Mouse (Mus musculus) forebrain, embryonic 15.5 days (tissue): Measurements from ENCODE around the gene Rapgef4. TPM values are rescaled to one million over a fixed set of nuclear protein-coding genes. Genes with fewer than 3 reads are reported as not detected.

Experiments
- ATAC-seq: fragments of 200-750 bp; cut with Nextera tagmentation; replicated peaks from 2 replicates; pipeline ENCODE4 v1.8.0; 2017; ENCODE audit warnings: mild to moderate bottlenecking, moderate TSS enrichment, moderate library complexity
- H3K27ac ChIP-seq: fragments of 300-500 bp; sonication (generic); replicated peaks from 2 replicates; pipeline ENCODE4 v1.5.1; 2015; ENCODE audit warnings: mild to moderate bottlenecking, inconsistent platforms
- H3K27me3 ChIP-seq: fragments of 300-500 bp; sonication (generic); 2 replicates; pipeline ENCODE4 v1.6.1; 2015; ENCODE audit warnings: inconsistent platforms
- H3K36me3 ChIP-seq: fragments of 300-500 bp; sonication (generic); 2 replicates; pipeline ENCODE4 v1.6.1; 2015; ENCODE audit warnings: mild to moderate bottlenecking, inconsistent platforms
- H3K4me1 ChIP-seq: fragments of 300-500 bp; sonication (generic); 2 replicates; pipeline ENCODE4 v1.6.1; 2015; ENCODE audit warnings: inconsistent platforms
- H3K4me2 ChIP-seq: fragments of 300-500 bp; sonication (generic); replicated peaks from 2 replicates; pipeline ENCODE4 v1.6.1; 2015; ENCODE audit warnings: mild to moderate bottlenecking, inconsistent platforms
- H3K4me3 ChIP-seq: fragments of 300-500 bp; sonication (generic); 2 replicates; pipeline ENCODE4 v1.5.1; 2015; ENCODE audit warnings: mild to moderate bottlenecking, inconsistent platforms
- H3K9ac ChIP-seq: fragments of 300-500 bp; sonication (generic); replicated peaks from 2 replicates; pipeline ENCODE4 v1.6.1; 2015; ENCODE audit warnings: mild to moderate bottlenecking, inconsistent platforms
- H3K9me3 ChIP-seq: fragments of 300-500 bp; sonication (generic); 2 replicates; pipeline ENCODE4 v1.6.1; 2016; ENCODE audit warnings: inconsistent platforms
- WGBS: fragments of 180-500 bp; shearing (Covaris S2); methylation state at CpG from one replicate; pipeline ENCODE4 v1.1.7; 2015; ENCODE audit warnings: mixed read lengths; 5-methylcytosine and 5-hydroxymethylcytosine counted together
- polyA plus RNA-seq: library from polyadenylated mRNA; unstranded; fragments of >200 nt; fragmentation: Nextera tagmentation; extraction: Ambion mirVana; gene quantifications from 2 replicates; pipeline ENCODE4 v1.2.1, GENCODE M21; 2015

Rapgef4 gene
- polyA plus RNA-seq, 1 experiment from 2014 or later: 14.0 TPM

DNA sequence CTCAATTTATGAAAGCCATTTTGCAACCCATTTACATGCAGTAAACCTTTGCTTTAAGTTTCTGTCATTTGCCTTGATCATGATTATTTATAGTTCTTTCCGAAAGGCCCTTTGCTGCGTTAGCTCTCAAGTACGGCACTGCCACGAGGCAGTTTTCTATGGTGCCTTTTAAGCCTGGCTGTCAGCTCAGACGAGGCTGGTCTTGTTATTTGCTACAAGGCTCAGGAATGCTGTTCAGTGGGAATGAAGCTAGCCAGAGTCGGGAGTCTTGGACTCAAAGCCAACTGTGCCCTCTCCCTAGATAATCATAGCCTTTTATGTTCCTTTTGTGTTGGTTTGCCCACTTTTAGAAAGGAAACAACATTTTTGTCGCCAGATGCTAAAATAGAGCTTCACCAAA lies 240.7 kb downstream of the Rapgef4 start:
- no peak for ATAC-seq
- WGBS: 32% methylated on average over 7 of the region's 7 CpGs

DNA sequence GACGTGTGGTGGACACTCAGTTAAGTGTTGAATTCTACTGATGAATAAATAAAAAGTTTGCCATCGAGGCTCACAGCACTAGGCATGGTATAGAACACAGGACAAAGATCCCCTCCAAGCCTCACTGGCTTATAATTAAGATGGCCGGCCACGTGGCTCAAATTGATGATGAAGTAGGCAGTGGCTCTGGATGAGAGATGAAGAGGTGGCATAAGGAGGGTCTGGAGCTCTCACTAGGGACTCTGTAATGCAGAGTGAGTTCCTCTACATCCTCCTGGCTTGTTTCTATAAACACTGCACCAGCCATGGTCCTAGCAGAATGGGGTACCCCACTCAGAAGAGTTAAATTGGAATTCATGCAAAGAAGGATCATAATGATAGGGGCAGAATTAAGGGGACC lies 241.2 kb downstream of the Rapgef4 start:
- WGBS: 82% methylated on average over 4 of the region's 4 CpGs
- H3K4me1 ChIP-seq: 0 out of 2 replicates have a peak, but pooled peaks cover 3% of the 10 kb centered on the region
- H3K27me3 ChIP-seq: no peaks in the 10 kb centered on the region
- no peak overlapping the region for H3K4me3 ChIP-seq
- H3K9me3 ChIP-seq: no peaks in the 10 kb centered on the region
- H3K27ac ChIP-seq: no peak overlapping the region
- no peak for ATAC-seq
- H3K36me3 ChIP-seq: no peaks in the 10 kb centered on the region
- no peak overlapping the region for H3K4me2 ChIP-seq
- no peak overlapping the region for H3K9ac ChIP-seq

More for the DNA sequence above, 240.7 kb downstream of the Rapgef4 start:
- H3K36me3 ChIP-seq: no peaks in the 10 kb centered on the region
- no peaks in the 10 kb centered on the region for H3K27me3 ChIP-seq
- no peaks in the 10 kb centered on the region for H3K9me3 ChIP-seq
- H3K4me2 ChIP-seq: no peak overlapping the region
- no peak overlapping the region for H3K9ac ChIP-seq
- H3K4me3 ChIP-seq: no peak overlapping the region
- no peak overlapping the region for H3K27ac ChIP-seq
- 0 out of 2 replicates have a peak, but pooled peaks cover 3% of the 10 kb centered on the region for H3K4me1 ChIP-seq

DNA sequence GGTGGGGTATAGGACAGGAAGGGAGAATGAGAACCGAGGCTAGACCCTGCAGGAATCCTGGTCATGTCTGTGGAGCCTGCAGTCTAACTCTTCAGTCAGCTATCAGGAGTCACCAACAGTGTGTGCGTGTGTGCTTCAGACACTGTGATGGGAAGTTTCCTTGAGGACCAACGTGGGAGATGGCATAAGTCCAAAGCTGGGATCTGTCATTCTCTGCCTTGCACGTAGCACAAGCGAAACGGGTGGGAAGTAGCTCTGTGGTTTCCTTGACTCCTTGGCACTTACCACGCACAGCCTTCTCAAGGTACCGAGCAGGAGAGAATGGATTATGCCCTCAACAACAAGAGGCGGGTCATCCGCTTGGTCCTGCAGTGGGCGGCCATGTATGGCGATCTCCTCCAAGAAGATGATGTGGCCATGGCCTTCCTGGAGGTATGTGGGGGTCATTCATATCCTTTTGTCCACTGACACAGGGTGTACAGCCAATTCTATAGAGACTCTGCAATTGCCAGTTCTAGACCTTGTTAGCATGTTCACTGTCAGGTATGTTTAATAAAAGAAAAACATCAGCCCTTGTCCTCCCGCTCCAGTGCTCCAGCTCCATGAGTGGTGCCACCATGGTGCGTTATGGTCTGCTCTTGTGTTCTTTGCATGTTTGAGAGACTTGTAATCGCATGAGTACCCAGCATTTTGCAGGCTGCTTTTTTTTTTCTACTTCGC lies 241.9 kb downstream of the Rapgef4 start:
- no peaks in the 10 kb centered on the region for H3K36me3 ChIP-seq
- no peak overlapping the region for H3K4me2 ChIP-seq
- H3K9ac ChIP-seq: no peak overlapping the region
- H3K4me3 ChIP-seq: no peak overlapping the region
- H3K4me1 ChIP-seq: 0 out of 2 replicates have a peak, but pooled peaks cover 3% of the 10 kb centered on the region
- 88% methylated on average over 16 of the region's 16 CpGs for WGBS
- no peak overlapping the region for H3K27ac ChIP-seq
- no peaks in the 10 kb centered on the region for H3K9me3 ChIP-seq
- no peaks in the 10 kb centered on the region for H3K27me3 ChIP-seq
- no peak for ATAC-seq

DNA sequence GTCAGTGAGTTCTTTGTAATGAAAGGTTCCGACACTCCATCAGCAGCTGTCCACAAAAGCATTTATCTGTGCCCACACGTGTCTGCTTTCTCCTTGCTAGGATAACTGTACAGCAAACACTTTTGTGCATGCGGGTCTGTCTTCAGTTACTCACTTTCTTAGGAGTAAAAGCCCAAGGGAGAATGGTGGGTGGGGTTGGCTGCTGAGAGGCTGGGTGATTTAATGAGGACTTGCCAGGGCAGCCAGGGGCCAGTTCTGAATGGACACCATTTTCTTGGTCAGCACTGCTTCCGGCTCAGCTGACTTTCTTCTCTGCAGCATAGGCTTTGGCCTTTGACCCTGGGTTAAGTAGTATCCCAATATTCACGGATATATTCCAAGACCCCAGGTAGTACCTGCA lies 242.4 kb downstream of the Rapgef4 start:
- ATAC-seq: no peak
- WGBS: 54% methylated on average over 5 of the region's 5 CpGs

DNA sequence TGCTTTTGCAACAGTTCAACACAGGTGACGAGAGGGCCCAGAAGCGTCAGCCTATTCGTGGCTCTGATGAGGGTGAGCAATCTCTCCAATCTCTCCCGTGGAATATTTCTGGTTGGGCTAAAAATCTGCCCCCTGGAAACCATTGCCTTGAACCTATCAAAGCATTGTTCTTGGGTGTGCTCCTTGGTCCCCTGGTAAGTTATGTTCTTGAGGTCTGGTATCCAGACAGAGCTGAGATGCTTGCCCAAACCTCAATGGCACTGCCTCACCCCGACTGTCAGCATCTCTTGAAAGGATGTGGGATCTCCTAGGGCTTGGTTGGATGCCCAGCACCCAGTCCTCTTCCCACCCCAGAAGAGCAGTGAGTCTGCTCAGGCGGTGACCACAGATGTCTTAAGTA lies 245.0 kb downstream of the Rapgef4 start:
- Histone ChIP-seq H3K27ac (no peak overlapping the region), H3K4me3 (no peak overlapping the region), H3K4me1 (0 out of 2 replicates have a peak, but pooled peaks cover 3% of the 10 kb centered on the region), H3K36me3 (no peaks in the 10 kb centered on the region), H3K9ac (no peak overlapping the region), H3K9me3 (no peaks in the 10 kb centered on the region), H3K27me3 (no peaks in the 10 kb centered on the region), H3K4me2 (no peak overlapping the region)
- WGBS: 92% methylated on average over 6 of the region's 6 CpGs
- ATAC-seq: no peak

More for the DNA sequence above, 242.4 kb downstream of the Rapgef4 start:
- Histone ChIP-seq H3K27ac (no peak overlapping the region), H3K9ac (no peak overlapping the region), H3K4me3 (no peak overlapping the region), H3K4me1 (0 out of 2 replicates have a peak, but pooled peaks cover 3% of the 10 kb centered on the region), H3K36me3 (no peaks in the 10 kb centered on the region), H3K9me3 (no peaks in the 10 kb centered on the region), H3K27me3 (no peaks in the 10 kb centered on the region), H3K4me2 (no peak overlapping the region)

DNA sequence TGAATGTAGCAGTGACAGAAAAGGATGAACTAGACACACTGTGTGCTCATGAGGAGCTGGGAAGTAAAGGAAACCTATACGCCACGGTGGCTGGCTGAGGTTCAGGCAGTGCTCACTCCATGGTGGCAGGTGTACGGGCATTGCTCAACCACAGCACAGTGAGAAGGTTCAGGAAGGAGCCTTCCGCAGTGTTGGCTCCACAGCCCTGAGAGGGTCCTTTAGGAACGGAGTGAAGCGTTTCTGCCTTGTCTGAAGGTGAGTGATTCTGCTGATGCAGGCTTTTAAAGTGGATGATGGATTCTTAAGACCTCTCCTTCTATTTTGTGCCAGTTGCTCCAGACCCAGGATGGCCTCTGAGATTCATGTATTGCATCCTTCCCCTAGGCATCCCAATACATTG lies 246.4 kb downstream of the Rapgef4 start:
- H3K4me2 ChIP-seq: no peak overlapping the region
- 96% methylated on average over 6 of the region's 6 CpGs for WGBS

DNA sequence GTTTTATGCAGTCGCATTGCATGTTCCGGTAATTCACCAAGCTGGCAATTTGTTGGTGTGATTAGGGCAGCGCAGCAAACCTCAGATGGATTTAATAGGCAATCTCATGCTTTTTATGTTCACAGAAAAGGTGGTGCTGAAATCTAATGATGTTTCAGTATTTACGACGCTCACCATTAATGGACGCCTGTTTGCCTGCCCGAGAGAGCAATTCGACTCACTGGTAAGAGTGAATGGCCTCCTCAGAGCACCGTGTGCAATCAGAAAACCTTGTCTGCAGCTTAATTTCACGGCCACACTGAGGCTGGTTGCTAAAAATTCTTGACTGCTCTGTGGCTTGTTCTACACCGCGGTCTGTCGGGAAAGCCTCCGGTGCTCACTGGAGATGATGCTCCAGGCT lies 247.8 kb downstream of the Rapgef4 start:
- no peaks in the 10 kb centered on the region for H3K4me1 ChIP-seq
- 75% methylated on average over 14 of the region's 14 CpGs for WGBS
- H3K4me2 ChIP-seq: no peak overlapping the region
- no peak overlapping the region for H3K9ac ChIP-seq
- no peaks in the 10 kb centered on the region for H3K9me3 ChIP-seq
- H3K4me3 ChIP-seq: no peak overlapping the region
- ATAC-seq: no peak
- H3K27ac ChIP-seq: no peak overlapping the region
- H3K36me3 ChIP-seq: no peaks in the 10 kb centered on the region
- H3K27me3 ChIP-seq: no peaks in the 10 kb centered on the region

More for the DNA sequence above, 246.4 kb downstream of the Rapgef4 start:
- Histone ChIP-seq H3K9ac (no peak overlapping the region), H3K4me3 (no peak overlapping the region), H3K27ac (no peak overlapping the region), H3K27me3 (no peaks in the 10 kb centered on the region), H3K4me1 (no peaks in the 10 kb centered on the region), H3K36me3 (no peaks in the 10 kb centered on the region), H3K9me3 (no peaks in the 10 kb centered on the region)
- ATAC-seq: no peak

DNA sequence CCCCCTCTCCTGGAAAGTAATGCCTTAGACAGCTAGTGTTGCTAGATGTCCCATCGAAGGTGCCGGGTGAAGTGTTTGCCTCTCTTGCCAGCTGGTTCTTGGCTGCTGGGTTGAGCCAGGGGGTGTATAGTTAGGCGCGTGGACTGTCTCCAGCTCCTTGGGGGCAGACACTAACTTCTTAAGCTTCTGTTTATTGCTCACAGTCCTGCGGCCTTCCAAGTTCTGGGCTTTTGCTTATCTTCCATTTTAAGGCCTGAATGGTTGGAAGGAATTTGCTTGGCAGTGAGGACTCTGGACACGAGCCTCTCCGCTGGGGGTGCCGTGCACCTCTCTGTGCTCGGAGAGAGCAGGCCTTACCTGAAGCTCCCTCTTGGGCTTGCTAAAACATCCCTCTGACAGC lies 249.5 kb downstream of the Rapgef4 start:
- ATAC-seq: no peak
- H3K9ac ChIP-seq: no peak overlapping the region
- WGBS: 81% methylated on average over 9 of the region's 9 CpGs

DNA sequence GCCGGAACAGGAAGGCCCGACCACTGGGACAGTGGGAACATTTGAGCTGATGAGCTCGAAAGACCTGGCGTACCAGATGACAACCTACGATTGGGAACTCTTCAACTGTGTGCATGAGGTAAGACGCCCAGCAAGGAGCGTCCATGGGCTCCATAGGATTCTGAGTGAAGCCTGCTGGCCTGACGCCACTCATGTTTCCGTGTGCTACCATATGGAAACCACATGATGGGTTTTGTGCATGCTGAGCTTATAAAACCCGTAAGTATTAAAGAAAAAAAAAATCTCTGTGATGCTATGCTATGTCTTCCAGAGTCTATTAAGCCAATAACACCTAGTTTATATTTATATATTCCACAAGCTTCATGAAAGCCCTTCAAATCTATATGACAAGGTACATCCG lies 253.0 kb downstream of the Rapgef4 start:
- Histone ChIP-seq H3K27ac (no peak overlapping the region), H3K4me3 (no peak overlapping the region), H3K27me3 (no peaks in the 10 kb centered on the region), H3K36me3 (no peaks in the 10 kb centered on the region), H3K4me2 (no peak overlapping the region), H3K9me3 (no peaks in the 10 kb centered on the region), H3K4me1 (peaks cover 10% of the 10 kb centered on the region), H3K9ac (no peak overlapping the region)
- 88% methylated on average over 11 of the region's 11 CpGs for WGBS
- no peak for ATAC-seq

More for the DNA sequence above, 249.5 kb downstream of the Rapgef4 start:
- Histone ChIP-seq H3K4me1 (peaks cover 5% of the 10 kb centered on the region), H3K27me3 (no peaks in the 10 kb centered on the region), H3K36me3 (no peaks in the 10 kb centered on the region), H3K9me3 (no peaks in the 10 kb centered on the region), H3K4me3 (no peak overlapping the region), H3K4me2 (no peak overlapping the region), H3K27ac (no peak overlapping the region)

DNA sequence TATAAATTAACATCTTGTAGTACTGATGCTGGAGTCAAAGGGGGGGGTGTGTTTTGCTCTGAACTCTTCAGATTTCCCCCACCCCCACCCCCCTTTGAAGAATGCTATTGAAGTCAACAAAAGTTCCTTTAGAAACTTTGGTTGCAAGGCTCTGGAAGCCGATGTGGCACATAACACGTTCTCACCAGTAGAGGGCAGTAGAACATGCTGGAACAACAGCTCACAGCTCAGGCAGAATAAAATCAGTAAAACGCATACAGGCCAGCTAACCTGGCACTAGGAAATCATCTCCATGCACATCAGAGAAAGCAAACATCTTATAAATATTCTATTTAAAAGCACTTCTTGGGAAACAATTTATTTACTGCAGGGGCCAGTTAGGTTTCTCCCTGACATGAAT lies 253.9 kb downstream of the Rapgef4 start:
- H3K27me3 ChIP-seq: no peaks in the 10 kb centered on the region
- peak overlapping the region; percentile 38; the same call in 1 of the 2 replicates for H3K9ac ChIP-seq
- ATAC-seq: peak; percentile 82
- 0% methylated on average over 3 of the region's 3 CpGs for WGBS
- no peak overlapping the region for H3K4me3 ChIP-seq
- peaks cover 10% of the 10 kb centered on the region for H3K4me1 ChIP-seq
- H3K36me3 ChIP-seq: no peaks in the 10 kb centered on the region
- no peak overlapping the region for H3K4me2 ChIP-seq
- no peaks in the 10 kb centered on the region for H3K9me3 ChIP-seq
- H3K27ac ChIP-seq: peak overlapping the region; percentile 82

DNA sequence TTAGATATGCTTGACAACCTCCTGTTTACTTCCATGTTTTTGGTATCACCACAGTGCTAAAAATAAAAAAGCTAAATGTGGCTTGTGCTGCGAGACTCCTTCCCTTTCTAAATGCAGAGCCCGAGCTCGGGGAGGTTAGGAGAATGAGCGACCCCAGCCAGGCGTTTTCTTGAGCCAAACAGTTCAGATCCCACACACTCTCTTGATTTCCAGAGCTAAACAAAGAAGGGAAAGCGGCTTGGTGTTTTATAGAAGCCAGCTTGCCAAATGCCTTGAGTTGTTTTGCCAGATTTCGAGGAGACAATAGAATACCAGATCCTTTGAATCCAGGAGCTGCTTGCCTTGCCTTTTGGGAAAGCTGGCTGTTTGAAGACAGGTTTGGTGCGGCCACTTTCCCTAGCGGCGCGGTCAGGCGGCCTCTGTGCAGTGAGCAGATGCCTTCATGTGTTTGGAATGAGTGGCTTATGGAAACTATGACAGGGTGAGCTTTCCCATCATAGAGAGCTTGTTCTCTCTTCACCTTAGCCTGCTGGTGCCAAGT lies 254.4 kb downstream of the Rapgef4 start:
- no peaks in the 10 kb centered on the region for H3K27me3 ChIP-seq
- peak overlapping the region; percentile 38 for H3K9ac ChIP-seq
- H3K4me3 ChIP-seq: no peak overlapping the region
- WGBS: 17% methylated on average over 12 of the region's 12 CpGs
- no peaks in the 10 kb centered on the region for H3K9me3 ChIP-seq
- ATAC-seq: peak; percentile 41; the same call in 1 of the 2 replicates
- no peak overlapping the region for H3K4me2 ChIP-seq
- H3K36me3 ChIP-seq: no peaks in the 10 kb centered on the region
- peak overlapping the region; percentile 82 for H3K27ac ChIP-seq
- peaks cover 10% of the 10 kb centered on the region for H3K4me1 ChIP-seq

DNA sequence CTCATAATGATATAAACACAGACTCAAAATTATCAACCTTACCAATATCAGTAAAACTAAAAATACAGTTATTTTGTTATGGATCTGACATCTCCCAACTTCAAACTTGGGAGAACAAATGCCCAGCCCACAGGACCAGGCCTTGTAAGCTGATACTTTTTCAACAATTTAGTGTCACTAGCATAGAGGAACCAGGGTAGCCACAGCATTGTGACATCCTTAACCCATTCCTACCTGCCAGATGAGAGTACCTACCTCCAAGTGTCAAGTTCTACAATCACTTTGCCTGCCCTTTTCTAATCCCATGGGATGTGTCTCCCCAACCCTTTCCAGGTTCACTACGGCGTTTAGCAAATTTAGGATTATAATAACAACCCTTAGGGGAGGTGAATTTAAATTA lies 257.4 kb downstream of the Rapgef4 start:
- no peak overlapping the region for H3K27ac ChIP-seq
- no peaks in the 10 kb centered on the region for H3K27me3 ChIP-seq
- no peak overlapping the region for H3K4me3 ChIP-seq
- H3K36me3 ChIP-seq: no peaks in the 10 kb centered on the region
- ATAC-seq: no peak
- WGBS: 83% methylated on average over 2 of the region's 2 CpGs
- H3K9me3 ChIP-seq: no peaks in the 10 kb centered on the region
- no peak overlapping the region for H3K9ac ChIP-seq
- peaks cover 15% of the 10 kb centered on the region for H3K4me1 ChIP-seq
- no peak overlapping the region for H3K4me2 ChIP-seq
